30 mouse cellular contexts compared by ENCODE assay signal in genomic region chr13:41520549-41521161, GRCm38 (mm10). TPM values are rescaled to one million over a fixed set of nuclear protein-coding genes. Genes with fewer than 3 reads are reported as not detected.
DNase-seq lines count a peak whose midpoint lies in the region; ATAC-seq and TF ChIP-seq lines count a peak whose summit lies in the region.
"Had no signal": no experiment of that assay in that cellular context is flagged by ENCODE, and none has a peak within 500 bp of the region (broad histone marks: within the 10 kb centered on the region; RNA-seq: fewer than 3 reads in every experiment).

No protein-coding gene starts in this region.

- ATAC-seq in embryonic facial prominence, embryonic 14.5 days (ENCODE audit: low read depth): no peak
- ATAC-seq in erythroid progenitor cell, adult 5-6 weeks (replicated peaks; ENCODE audit: low FRiP score, poor library complexity, severe bottlenecking): no peak
- ATAC-seq: CD4-positive, CD25-positive, alpha-beta regulatory T cell, adult 4 months; forebrain, embryonic 16.5 days; intestine, embryonic 16.5 days; midbrain, embryonic 13.5 days had no signal

- no peaks in the 10 kb centered on the region for H3K27me3 ChIP-seq in embryonic facial prominence, embryonic 14.5 days (replicated peaks; ENCODE audit: control insufficient read depth, insufficient read depth, low read length)
- no peaks in the 10 kb centered on the region; the same call in 1 of the 2 replicates for H3K27me3 ChIP-seq in embryonic facial prominence, embryonic 10.5 days (replicated peaks; ENCODE audit: low read depth, poor library complexity, severe bottlenecking)
- no peaks in the 10 kb centered on the region for H3K27me3 ChIP-seq in small intestine, adult 2 months (ENCODE audit: control insufficient read depth, insufficient read depth, low read length)
- H3K27me3 ChIP-seq: embryonic facial prominence, embryonic 15.5 days; heart, embryonic 12.5 days; hindbrain, embryonic 13.5 days; liver, embryonic 13.5 days; midbrain, embryonic 13.5 days had no signal

- H3K27ac ChIP-seq in embryonic facial prominence, embryonic 14.5 days (replicated peaks; ENCODE audit: low read depth, low read length): no peak overlapping the region
- H3K27ac ChIP-seq in embryonic facial prominence, embryonic 10.5 days (replicated peaks): no peak overlapping the region
- H3K27ac ChIP-seq in brown adipose tissue, adult 24 weeks (replicated peaks; ENCODE audit: low read depth, low read length): peak overlapping the region; percentile 57
- H3K27ac ChIP-seq in small intestine, adult 2 months (ENCODE audit: insufficient read depth, low read depth, low read length): peak overlapping the region; percentile 49; the same call in 1 of the 2 replicates
- H3K27ac ChIP-seq: embryonic facial prominence, embryonic 15.5 days; forebrain, embryonic 10.5 days; hindbrain, embryonic 13.5 days; kidney, postnatal 0 days; liver, embryonic 13.5 days; midbrain, embryonic 13.5 days had no signal

- 84% methylated on average over 5 of the region's 5 CpGs for WGBS in embryonic facial prominence, embryonic 14.5 days
- WGBS in embryonic facial prominence, embryonic 10.5 days: 91% methylated on average over 5 of the region's 5 CpGs
- 86% methylated on average over 5 of the region's 5 CpGs for WGBS in small intestine, adult 2 months

- TF ChIP-seq POLR2A in small intestine, adult 2 months (IDR thresholded peaks at IDR 0.05; ENCODE audit: low read depth, low read length): no peak

- H3K4me3 ChIP-seq in embryonic facial prominence, embryonic 14.5 days (ENCODE audit: low read depth, low read length): no peak overlapping the region
- no peak overlapping the region for H3K4me3 ChIP-seq in embryonic facial prominence, embryonic 10.5 days
- H3K4me3 ChIP-seq in brown adipose tissue, adult 24 weeks (ENCODE audit: insufficient read depth, low read depth, low read length): no peak overlapping the region
- no peak overlapping the region for H3K4me3 ChIP-seq in small intestine, adult 2 months (ENCODE audit: low read depth, low read length)
- H3K4me3 ChIP-seq: embryonic facial prominence, embryonic 15.5 days; forebrain, embryonic 10.5 days; heart, embryonic 12.5 days; hindbrain, embryonic 13.5 days; liver, embryonic 13.5 days; midbrain, embryonic 13.5 days had no signal

- H3K9me3 ChIP-seq in embryonic facial prominence, embryonic 14.5 days (ENCODE audit: control insufficient read depth, low read length): no peaks in the 10 kb centered on the region
- no peaks in the 10 kb centered on the region for H3K9me3 ChIP-seq in embryonic facial prominence, embryonic 10.5 days
- H3K9me3 ChIP-seq: embryonic facial prominence, embryonic 15.5 days; forebrain, embryonic 10.5 days; heart, embryonic 12.5 days; hindbrain, embryonic 13.5 days; liver, embryonic 13.5 days; midbrain, embryonic 13.5 days had no signal

- H3K9ac ChIP-seq in embryonic facial prominence, embryonic 14.5 days (ENCODE audit: low read depth, low read length): no peak overlapping the region
- H3K9ac ChIP-seq: embryonic facial prominence, embryonic 15.5 days; heart, embryonic 12.5 days; hindbrain, embryonic 13.5 days; liver, embryonic 13.5 days; lung, embryonic 14.5 days; midbrain, embryonic 13.5 days had no signal

- no peak overlapping the region for H3K4me2 ChIP-seq in embryonic facial prominence, embryonic 14.5 days (ENCODE audit: low read depth, low read length)
- H3K4me2 ChIP-seq: embryonic facial prominence, embryonic 15.5 days; heart, embryonic 12.5 days; hindbrain, embryonic 13.5 days; liver, embryonic 13.5 days; lung, embryonic 14.5 days; midbrain, embryonic 13.5 days had no signal

- TF ChIP-seq CTCF in small intestine, adult 2 months (IDR thresholded peaks at IDR 0.05; ENCODE audit: extremely low read depth, insufficient read length, insufficient replicate concordance, low read depth, low read length): no peak

- DNase-seq in embryonic facial prominence, embryonic 14.5 days (ENCODE audit: low spot score): peak; percentile 20
- no peak for DNase-seq in embryonic facial prominence, embryonic 10.5 days (ENCODE audit: low spot score)
- DNase-seq in 3T3-L1 (ENCODE audit: low read depth, low spot score): peak; percentile 32
- DNase-seq in gastrocnemius, adult 18-20 months (ENCODE audit: low spot score): no peak
- DNase-seq: adrenal gland, postnatal 10 days; cerebellum, adult 18-20 months; cerebellum, postnatal 10 days; gastrocnemius, postnatal 10 days; heart, postnatal 4 days; kidney, adult 8-10 months; kidney, postnatal 4 days; left cerebral cortex, postnatal 4 days; liver, embryonic 13.5 days; lung, embryonic 14.5 days; retina, postnatal 1 day; right cerebral cortex, postnatal 14 days; thymus, adult 18-20 months; thymus, postnatal 25 days had no signal

- H3K36me3 ChIP-seq in embryonic facial prominence, embryonic 14.5 days (ENCODE audit: control insufficient read depth, insufficient read depth, low read length): no peaks in the 10 kb centered on the region
- no peaks in the 10 kb centered on the region for H3K36me3 ChIP-seq in embryonic facial prominence, embryonic 10.5 days (replicated peaks)
- H3K36me3 ChIP-seq in small intestine, adult 2 months (ENCODE audit: control insufficient read depth, insufficient read depth, low read length): no peaks in the 10 kb centered on the region
- H3K36me3 ChIP-seq: embryonic facial prominence, embryonic 15.5 days; forebrain, embryonic 10.5 days; heart, embryonic 12.5 days; hindbrain, embryonic 13.5 days; liver, embryonic 13.5 days; midbrain, embryonic 13.5 days had no signal

- no peaks in the 10 kb centered on the region for H3K4me1 ChIP-seq in embryonic facial prominence, embryonic 14.5 days (ENCODE audit: control insufficient read depth, insufficient read depth, low read length)
- peaks cover 10% of the 10 kb centered on the region for H3K4me1 ChIP-seq in embryonic facial prominence, embryonic 10.5 days
- H3K4me1 ChIP-seq in brown adipose tissue, adult 24 weeks (ENCODE audit: control insufficient read depth, insufficient read depth, insufficient read length, low read length): peaks cover 9% of the 10 kb centered on the region; the same call in 1 of the 2 replicates
- no peaks in the 10 kb centered on the region for H3K4me1 ChIP-seq in small intestine, adult 2 months (ENCODE audit: control insufficient read depth, insufficient read depth, insufficient read length, low read length)
- H3K4me1 ChIP-seq: embryonic facial prominence, embryonic 15.5 days; forebrain, embryonic 10.5 days; hindbrain, embryonic 13.5 days; liver, embryonic 13.5 days; midbrain, embryonic 13.5 days had no signal

RNA-seq across cellular contexts. Expression of gene Nedd9, which starts 33.5 kb away (rescaled TPM):
- 31.1 and 32.1 TPM in 2 replicates for polyA plus RNA-seq in embryonic facial prominence, embryonic 14.5 days (2014; fragmentation: Nextera tagmentation; extraction: Ambion mirVana)
- 17.4 and 19.1 TPM in 2 replicates for polyA plus RNA-seq in embryonic facial prominence, embryonic 10.5 days (2016; fragmentation: Nextera tagmentation; extraction: Ambion mirVana)
- polyA plus RNA-seq in brown adipose tissue, adult 24 weeks (2012; ENCODE audit: insufficient read depth, insufficient read length, missing spikeins): 4.9 and 7.5 TPM in 2 replicates
- 6.4 and 18.1 TPM in 2 replicates for polyA plus RNA-seq in small intestine, adult 2 months (2012; rRNA removed)
- 10 to 100 TPM in 1 of 2 experiments, 1 to 10 TPM in 1; 4.5 to 11.9 TPM for total RNA-seq in gastrocnemius, adult 18-20 months (2021)
- 11.2 and 19.7 TPM in 2 replicates for total RNA-seq in erythroid progenitor cell, adult 5-6 weeks (2015; ENCODE audit: low replicate concordance)
- 8.7 and 17.2 TPM in 2 replicates for total RNA-seq in erythroid progenitor cell, adult 5-6 weeks (2017; ENCODE audit: low replicate concordance)

Comparison
In these comparisons a context has a peak if more than half of its experiments do, and no peak if none do; other contexts are left out.
1. DNase-seq: peak in embryonic facial prominence, embryonic 14.5 days (single experiment) and 3T3-L1 (single experiment); none in embryonic facial prominence, embryonic 10.5 days (single experiment) and gastrocnemius, adult 18-20 months (single experiment).
2. H3K27ac ChIP-seq: peak in brown adipose tissue, adult 24 weeks (single experiment) and small intestine, adult 2 months (single experiment); none in embryonic facial prominence, embryonic 14.5 days (single experiment) and embryonic facial prominence, embryonic 10.5 days (single experiment).